Mouse (Mus musculus) CH12.LX (cell line): ENCODE results near the gene Slc5a4b. TPM values are rescaled to one million over a fixed set of nuclear protein-coding genes. Genes with fewer than 3 reads are reported as not detected.

Experiments used
- DNase-seq: peaks from one replicate; pipeline ENCODE4 v3.0.0-alpha.2; 2013; ENCODE audit errors: extremely low read depth
- H3K27ac ChIP-seq: 2 replicates; pipeline ENCODE4 v1.5.1; 2012; ENCODE audit warnings: low read depth, mild to moderate bottlenecking, control low read depth, moderate library complexity; ENCODE audit not compliant: insufficient read depth
- H3K27me3 ChIP-seq: replicated peaks from 2 replicates; pipeline ENCODE3; 2012; ENCODE audit warnings: inconsistent platforms
- H3K36me3 ChIP-seq, 2 experiments: replicated peaks in 1 of 2; 2 replicates each; pipeline versions ENCODE3 to v1.6.1; 2012; ENCODE audit warnings: inconsistent platforms in 1 of 2, low read length in 1 of 2, mild to moderate bottlenecking in 1 of 2, mixed read lengths in 1 of 2, moderate library complexity in 1 of 2; ENCODE audit not compliant: control insufficient read depth in 1 of 2, insufficient read depth in 1 of 2
- H3K4me1 ChIP-seq, 2 experiments: 2 replicates each; pipeline ENCODE4 v1.6.1; 2012; ENCODE audit warnings: inconsistent platforms in 1 of 2, moderate library complexity in 1 of 2; ENCODE audit not compliant: insufficient read depth in 2 of 2, control insufficient read depth in 1 of 2
- H3K4me2 ChIP-seq: 2 replicates; pipeline ENCODE4 v1.6.1; 2012; ENCODE audit warnings: low read depth, mild to moderate bottlenecking, control low read depth; ENCODE audit not compliant: poor library complexity, insufficient read depth, severe bottlenecking
- H3K4me3 ChIP-seq, 3 experiments: fragments of 150-350 bp in 1 of 3; sonication (generic) in 1 of 3; replicated peaks in 1 of 3; 2 replicates each; pipeline versions ENCODE3 to v1.5.1; 2011 to 2012; ENCODE audit warnings: low read depth in 2 of 3, low read length in 2 of 3, mild to moderate bottlenecking in 2 of 3, moderate library complexity in 2 of 3, control low read depth in 1 of 3, improper control_type of control experiment in 1 of 3, inconsistent platforms in 1 of 3, mixed read lengths in 1 of 3; ENCODE audit not compliant: poor library complexity in 1 of 3
- H3K79me2 ChIP-seq: replicated peaks from 2 replicates; pipeline ENCODE4 v1.6.1; 2012; ENCODE audit warnings: mild to moderate bottlenecking, moderate library complexity; ENCODE audit not compliant: control insufficient read depth, poor library complexity, insufficient read depth, severe bottlenecking; ENCODE audit errors: extremely low read depth
- H3K9ac ChIP-seq: 2 replicates; pipeline ENCODE4 v1.6.1; 2012; ENCODE audit warnings: low read depth, mild to moderate bottlenecking, control low read depth, moderate library complexity; ENCODE audit not compliant: insufficient read depth
- H3K9me3 ChIP-seq: replicated peaks from 2 replicates; pipeline ENCODE3; 2012; ENCODE audit warnings: low read length, inconsistent platforms, mixed read lengths
- E2F4 ChIP-seq: IDR thresholded peaks from 2 replicates; pipeline ENCODE4 v1.6.1; 2011; ENCODE audit warnings: low read depth, low read length, improper control_type of control experiment; ENCODE audit not compliant: insufficient replicate concordance
- ELF1 ChIP-seq: IDR thresholded peaks from 2 replicates; pipeline ENCODE4 v1.6.1; 2014; ENCODE audit warnings: low read depth, mild to moderate bottlenecking, inconsistent platforms, low read length, improper control_type of control experiment
- ETS1 ChIP-seq: conservative IDR thresholded peaks from 2 replicates; pipeline ENCODE4 v1.6.1; 2012; ENCODE audit warnings: low read depth, mild to moderate bottlenecking, inconsistent platforms, low read length, improper control_type of control experiment, moderate library complexity
- KAT2A ChIP-seq: IDR thresholded peaks from 2 replicates; pipeline ENCODE4 v1.6.1; 2012; ENCODE audit warnings: low read length, improper control_type of control experiment, inconsistent platforms; ENCODE audit not compliant: insufficient replicate concordance
- MEF2A ChIP-seq: IDR thresholded peaks from 2 replicates; pipeline ENCODE4 v1.6.1; 2014; ENCODE audit warnings: low read depth, mild to moderate bottlenecking, inconsistent platforms, low read length, improper control_type of control experiment, borderline replicate concordance
- SIN3A ChIP-seq: IDR thresholded peaks from 2 replicates; pipeline ENCODE4 v1.6.1; 2012; ENCODE audit warnings: low read length, improper control_type of control experiment, inconsistent platforms
- UBTF ChIP-seq: IDR thresholded peaks from 2 replicates; pipeline ENCODE4 v1.6.1; 2012; ENCODE audit warnings: low read depth, mild to moderate bottlenecking, inconsistent platforms, low read length, improper control_type of control experiment, moderate library complexity
- ZNF384 ChIP-seq: IDR thresholded peaks from 2 replicates; pipeline ENCODE4 v1.6.1; 2012; ENCODE audit warnings: low read depth, low read length, improper control_type of control experiment, inconsistent platforms
- dilution Hi-C: fragments of 300-500 bp; cut with MboI; formaldehyde crosslinking; loops from 2 replicates; pipeline ENCODE4 v1.14.3; 2020; ENCODE audit warnings: low sequenced_read_pairs; ENCODE audit not compliant: extremely low pct_unique_long_range_greater_than_20kb, extremely low pct_ligation_motif_present
- in situ Hi-C: fragments of 300-500 bp; cut with MboI; formaldehyde crosslinking; loops from 3 replicates; pipeline ENCODE4 v1.14.3; 2019; ENCODE audit warnings: low sequenced_read_pairs, low pct_ligation_motif_present, low pct_unique_long_range_greater_than_20kb, mixed read lengths
- polyA plus RNA-seq: library from polyadenylated mRNA; unstranded; fragments of >175 nt; gene quantifications from 2 replicates; pipeline ENCODE4 v1.2.1, GENCODE M21; 2012; ENCODE audit warnings: low read depth; ENCODE audit not compliant: insufficient read length
- total RNA-seq, 2 experiments: library from RNA; depleted of rRNA; stranded (reverse); fragments of 300-350 nt in 1 of 2; fragments of >200 nt in 1 of 2; gene quantifications; 2 replicates each; pipeline ENCODE4 v1.2.3; 2012 to 2014

Gene Slc5a4b
- total and polyA plus RNA-seq, 3 experiments = not detected

DNA sequence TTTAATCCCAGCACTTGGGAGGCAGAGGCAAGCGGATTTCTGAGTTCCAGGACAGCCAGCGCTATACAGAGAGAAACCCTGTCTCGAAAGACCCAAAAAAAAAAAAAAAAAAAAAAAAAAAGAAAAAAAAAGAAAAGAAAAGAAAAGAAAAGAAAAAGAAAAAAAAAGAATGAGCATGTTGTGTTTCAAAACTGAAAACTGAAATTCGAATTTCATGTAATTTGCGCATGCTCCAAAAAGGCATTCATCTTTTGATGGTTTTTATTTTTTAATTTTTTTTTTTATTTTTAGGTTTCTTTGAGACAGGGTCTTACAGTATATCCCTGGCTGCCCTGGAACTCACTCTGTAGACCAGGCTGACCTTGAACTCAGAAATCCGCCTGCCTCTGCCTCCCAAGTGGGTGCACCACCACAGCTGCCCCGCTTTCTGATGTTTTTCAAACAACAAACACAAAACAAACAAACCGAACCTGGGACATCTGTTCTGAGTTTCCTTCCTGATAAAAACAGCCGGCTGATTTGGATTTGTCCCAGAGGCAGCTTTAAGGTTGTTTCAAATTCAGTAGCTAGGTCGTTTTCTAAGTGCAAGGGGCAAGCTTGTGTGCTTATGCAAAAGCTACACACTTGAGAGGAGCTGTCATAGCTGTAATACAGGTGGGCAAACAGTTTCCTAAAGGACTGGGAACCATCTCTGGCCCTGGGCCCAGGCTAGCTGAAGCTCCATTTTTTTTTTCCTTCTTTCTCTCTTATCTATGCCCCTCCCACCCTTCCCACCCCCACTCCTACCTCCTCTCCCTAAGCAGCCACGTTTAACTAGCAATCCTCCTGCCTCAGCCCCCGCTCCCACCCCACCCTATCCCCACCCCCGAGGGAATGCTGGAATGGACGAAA is 79.0 kb downstream of the Slc5a4b start:
- Histone ChIP-seq H3K4me2 (peak overlapping the region; percentile 85), H3K4me1 (peaks cover 13 to 49% of the 10 kb centered on the region in 2 experiments), H3K36me3 (peaks cover 0 to 18% of the 10 kb centered on the region in 2 experiments), H3K79me2 (peaks cover 39% of the 10 kb centered on the region), H3K27ac (no peak overlapping the region; the same call in 1 of the 2 replicates), H3K9me3 (no peaks in the 10 kb centered on the region), H3K4me3 (peak overlapping the region; percentile 51 to 92 (median 75)), H3K27me3 (no peaks in the 10 kb centered on the region), H3K9ac (peak overlapping the region; percentile 53; the same call in 1 of the 2 replicates)
- no peak for TF ChIP-seq SIN3A
- peak; percentile 71 for TF ChIP-seq ZNF384
- no peak for TF ChIP-seq ETS1
- dilution Hi-C loops = no loop called here
- DNase-seq = no peak
- in situ Hi-C loops = no loop called here

DNA sequence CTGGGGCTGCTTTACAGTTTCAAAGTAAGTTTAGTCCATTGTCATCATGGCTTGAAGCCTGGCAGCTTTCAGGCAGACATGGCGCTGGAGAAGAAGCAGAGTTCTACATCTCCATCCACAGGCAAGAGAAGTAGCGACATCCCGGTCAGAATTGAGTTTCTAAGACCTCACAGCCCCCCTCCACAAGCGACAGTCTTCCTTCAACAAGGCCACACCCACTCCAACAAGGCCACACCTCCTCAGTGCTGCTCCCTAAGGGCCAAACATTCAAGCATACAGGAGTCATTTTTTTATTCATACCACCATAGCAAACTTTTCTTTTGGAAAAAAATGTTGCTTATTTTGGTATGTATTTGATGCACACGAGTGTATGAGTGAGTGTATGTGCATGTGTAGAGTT is 80.3 kb downstream of the Slc5a4b start:
- no peak overlapping the region for H3K27ac ChIP-seq
- no peak for DNase-seq
- H3K4me1 ChIP-seq = peaks cover 13 to 44% of the 10 kb centered on the region in 2 experiments
- H3K9ac ChIP-seq = no peak overlapping the region
- TF ChIP-seq UBTF = no peak
- 0 out of 2 replicates have a peak, but pooled peaks have one; percentile 32 for TF ChIP-seq ZNF384
- TF ChIP-seq, all 38 proteins: peak for 1
- Histone ChIP-seq H3K4me2 (no peak overlapping the region), H3K79me2 (peaks cover 30% of the 10 kb centered on the region), H3K27me3 (no peaks in the 10 kb centered on the region), H3K36me3 (peaks cover 0 to 10% of the 10 kb centered on the region in 2 experiments), H3K9me3 (peaks cover under 1% of the 10 kb centered on the region), H3K4me3 (no peak overlapping the region)
- dilution Hi-C loops = no loop called here
- in situ Hi-C loops = no loop called here

DNA sequence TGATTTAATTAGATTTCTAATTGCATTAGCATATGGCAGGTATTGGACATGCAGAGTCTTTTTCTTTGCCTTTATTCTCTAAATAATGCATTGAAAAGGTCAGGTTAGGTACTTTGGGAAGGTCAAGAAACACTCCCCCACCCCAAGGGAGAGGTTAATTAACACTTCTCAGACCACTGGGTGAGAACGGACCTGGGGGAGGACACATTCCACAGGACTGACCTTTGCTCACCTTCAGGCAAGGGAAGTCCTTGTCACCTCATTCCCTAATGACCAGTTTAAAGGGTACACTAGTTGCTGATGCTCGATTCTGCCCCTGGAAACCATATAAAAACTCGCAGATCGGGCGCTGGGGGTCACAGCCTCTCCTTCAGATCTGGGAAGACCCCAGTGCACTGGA is 81.5 kb downstream of the Slc5a4b start:
- Histone ChIP-seq H3K4me1 (peaks cover 13 to 36% of the 10 kb centered on the region in 2 experiments), H3K4me2 (no peak overlapping the region), H3K9ac (no peak overlapping the region), H3K27me3 (no peaks in the 10 kb centered on the region), H3K9me3 (peaks cover 7% of the 10 kb centered on the region), H3K27ac (no peak overlapping the region), H3K79me2 (peaks cover 18% of the 10 kb centered on the region), H3K4me3 (no peak overlapping the region), H3K36me3 (peaks cover 0 to 3% of the 10 kb centered on the region in 2 experiments)
- dilution Hi-C loops (no loop called here), in situ Hi-C loops (no loop called here)
- TF ChIP-seq ELF1 = no peak
- no peak for TF ChIP-seq MEF2A
- no peak for TF ChIP-seq ETS1
- no peak for TF ChIP-seq E2F4
- no peak for TF ChIP-seq KAT2A
- no peak for DNase-seq
